Mouse (Mus musculus): ENCODE data around the gene Prss28. TPM values are rescaled to one million over a fixed set of nuclear protein-coding genes. Genes with fewer than 3 reads are reported as not detected.

The Prss28 gene
- polyA plus RNA-seq, 1 experiment from 2014 or later = not detected

Other genes with a start within 250 kb of the Prss28 start
- 10.3 and 11.1 TPM in 2 replicates for gene Tmem204, start 225.1 kb upstream of the Prss28 start, polyA plus RNA-seq (2015; fragmentation: Nextera tagmentation; extraction: Ambion mirVana)
- gene Telo2, start 192.7 kb upstream of the Prss28 start, polyA plus RNA-seq (2015; fragmentation: Nextera tagmentation; extraction: Ambion mirVana) = 51.9 and 53.4 TPM in 2 replicates
- 0.38 TPM in 1 of 2 replicates, not detected in the other for gene Ptx4, start 187.9 kb upstream of the Prss28 start, polyA plus RNA-seq (2015; fragmentation: Nextera tagmentation; extraction: Ambion mirVana)
- gene Clcn7, start 175.3 kb upstream of the Prss28 start, polyA plus RNA-seq (2015; fragmentation: Nextera tagmentation; extraction: Ambion mirVana) = 33.6 and 36.1 TPM in 2 replicates
- not detected in 2 replicates for gene Ccdc154, start 146.2 kb upstream of the Prss28 start, polyA plus RNA-seq (2015; fragmentation: Nextera tagmentation; extraction: Ambion mirVana)
- not detected in 2 replicates for gene Gm38655, start 133.2 kb upstream of the Prss28 start, polyA plus RNA-seq (2015; fragmentation: Nextera tagmentation; extraction: Ambion mirVana)
- gene BC003965, start 124.1 kb upstream of the Prss28 start, polyA plus RNA-seq (2015; fragmentation: Nextera tagmentation; extraction: Ambion mirVana) = 33.7 and 33.8 TPM in 2 replicates
- gene Unkl, start 120.2 kb upstream of the Prss28 start, polyA plus RNA-seq (2015; fragmentation: Nextera tagmentation; extraction: Ambion mirVana) = 18.3 and 19.2 TPM in 2 replicates
- 99.8 and 114 TPM in 2 replicates for gene Gnptg, start 68.5 kb upstream of the Prss28 start, polyA plus RNA-seq (2015; fragmentation: Nextera tagmentation; extraction: Ambion mirVana)
- 57.4 and 61.2 TPM in 2 replicates for gene Tsr3, start 68.5 kb upstream of the Prss28 start, polyA plus RNA-seq (2015; fragmentation: Nextera tagmentation; extraction: Ambion mirVana)
- 30.2 and 38.1 TPM in 2 replicates for gene Baiap3, start 52.3 kb upstream of the Prss28 start, polyA plus RNA-seq (2015; fragmentation: Nextera tagmentation; extraction: Ambion mirVana)
- gene Ube2i, start 34.0 kb upstream of the Prss28 start, polyA plus RNA-seq (2015; fragmentation: Nextera tagmentation; extraction: Ambion mirVana) = 489 and 542 TPM in 2 replicates
- not detected in 2 replicates for gene Prss34, start 10.3 kb upstream of the Prss28 start, polyA plus RNA-seq (2015; fragmentation: Nextera tagmentation; extraction: Ambion mirVana)
- gene Prss29, start 10.0 kb downstream of the Prss28 start, polyA plus RNA-seq (2015; fragmentation: Nextera tagmentation; extraction: Ambion mirVana) = not detected in 2 replicates
- gene Tpsab1, start 36.9 kb downstream of the Prss28 start, polyA plus RNA-seq (2015; fragmentation: Nextera tagmentation; extraction: Ambion mirVana) = not detected in 2 replicates
- gene Tpsb2, start 57.7 kb downstream of the Prss28 start, polyA plus RNA-seq (2015; fragmentation: Nextera tagmentation; extraction: Ambion mirVana) = 0.23 TPM in 1 of 2 replicates, not detected in the other
- 0.29 and 0.88 TPM in 2 replicates for gene Tpsg1, start 60.6 kb downstream of the Prss28 start, polyA plus RNA-seq (2015; fragmentation: Nextera tagmentation; extraction: Ambion mirVana)
- 10.0 and 11.5 TPM in 2 replicates for gene Cacna1h, start 125.1 kb downstream of the Prss28 start, polyA plus RNA-seq (2015; fragmentation: Nextera tagmentation; extraction: Ambion mirVana)
- gene Tekt4, start 146.0 kb downstream of the Prss28 start, polyA plus RNA-seq (2015; fragmentation: Nextera tagmentation; extraction: Ambion mirVana) = 1.5 TPM in 2 replicates
- 0.88 and 1.4 TPM in 2 replicates for gene Sstr5, start 188.6 kb downstream of the Prss28 start, polyA plus RNA-seq (2015; fragmentation: Nextera tagmentation; extraction: Ambion mirVana)

Data from midbrain, embryonic 16.5 days (tissue).